Mouse (Mus musculus) liver, adult (tissue): ENCODE data around the gene Mthfr.

ENCODE experiments used
- GATA4 ChIP-seq: IDR thresholded peaks from 2 replicates; pipeline ENCODE4 v1.6.1; 2014; ENCODE audit warnings: mild to moderate bottlenecking, low read length; ENCODE audit not compliant: insufficient replicate concordance

The Mthfr gene

GRCm38 (mm10) chr4:148075259-148075658, 36.4 kb downstream of the Mthfr start:
- TF ChIP-seq GATA4: no peak

GRCm38 (mm10) chr4:148075881-148076280, 37.0 kb downstream of the Mthfr start:
- no peak for TF ChIP-seq GATA4

- TF ChIP-seq GATA4: no peak
These were observed 40.3 kb downstream of the Mthfr start for GRCm38 (mm10) chr4:148079212-148079611.

- TF ChIP-seq GATA4: no peak
These were observed 41.2 kb downstream of the Mthfr start for GRCm38 (mm10) chr4:148079944-148080596.

- TF ChIP-seq GATA4: no peak
These were observed 41.7 kb downstream of the Mthfr start for GRCm38 (mm10) chr4:148080597-148080973.

- TF ChIP-seq GATA4: no peak
These were observed 42.3 kb downstream of the Mthfr start for GRCm38 (mm10) chr4:148081201-148081600.

GRCm38 (mm10) chr4:148082257-148083044, 43.6 kb downstream of the Mthfr start:
- no peak for TF ChIP-seq GATA4

GRCm38 (mm10) chr4:148083176-148083899, 44.5 kb downstream of the Mthfr start:
- no peak for TF ChIP-seq GATA4

- no peak for TF ChIP-seq GATA4
These were observed 45.4 kb downstream of the Mthfr start for GRCm38 (mm10) chr4:148084261-148084714.

GRCm38 (mm10) chr4:148085131-148085906, 46.4 kb downstream of the Mthfr start:
- TF ChIP-seq GATA4: peak; percentile 72; the same call in 1 of the 2 replicates

GRCm38 (mm10) chr4:148085907-148086305, 47.0 kb downstream of the Mthfr start:
- no peak for TF ChIP-seq GATA4

GRCm38 (mm10) chr4:148087091-148087906, 48.4 kb downstream of the Mthfr start:
- TF ChIP-seq GATA4: no peak

- peak; percentile 14; the same call in 1 of the 2 replicates for TF ChIP-seq GATA4
These were observed 49.1 kb downstream of the Mthfr start, which contains the start of gene Agtrap for GRCm38 (mm10) chr4:148087907-148088527. Agtrap (minus strand) TSS chr4:148088031.

- TF ChIP-seq GATA4: no peak
These were observed 50.3 kb downstream of the Mthfr start for GRCm38 (mm10) chr4:148089166-148089565.
